Mouse (Mus musculus) bone marrow, adult 2 months (tissue): ENCODE measurements at regions not wholly inside any gene's neighbourhood (a gene's known extent, or its start where the extent isn't known, plus 50 kb on each side); places are given as distances from the start of the nearest gene placed in this dataset.

Source experiments
- CTCF ChIP-seq: fragments of 200-500 bp; IDR thresholded peaks from 2 replicates; pipeline ENCODE4 v1.5.1; 2011; ENCODE audit warnings: low read length, control low read depth; ENCODE audit not compliant: control insufficient read depth, insufficient read depth
- POLR2A ChIP-seq: fragments of 200-500 bp; IDR thresholded peaks from 2 replicates; pipeline ENCODE4 v1.6.1; 2011; ENCODE audit warnings: low read depth, mild to moderate bottlenecking, control low read depth, low read length, borderline replicate concordance; ENCODE audit not compliant: control insufficient read depth

- TF ChIP-seq CTCF = no peak
- TF ChIP-seq POLR2A = no peak
Measured at GRCm38 (mm10) chr1:73850173-73851014, 273.9 kb downstream of the Tns1 start.
